Mouse (Mus musculus): ENCODE measurements at regions not wholly inside any gene's neighbourhood (a gene's known extent, or its start where the extent isn't known, plus 50 kb on each side); places are given as distances from the start of the nearest gene placed in this dataset.

- TF ChIP-seq POLR2A (IDR thresholded peaks at IDR 0.05; ENCODE audit: low read depth, low read length) (no peak), CTCF (IDR thresholded peaks at IDR 0.05; ENCODE audit: extremely low read depth, insufficient read depth, insufficient read length, insufficient replicate concordance) (no peak)
Observed at GRCm38 (mm10) chr1:75997222-75997621, 451.2 kb downstream of the Slc4a3 start.

All from spleen, adult 2 months (tissue).